Mouse (Mus musculus): Measurements from ENCODE around the gene Mrpl52. TPM values are rescaled to one million over a fixed set of nuclear protein-coding genes. Genes with fewer than 3 reads are reported as not detected.

Gene Mrpl52
- 312 and 887 TPM in 2 replicates for polyA plus RNA-seq (2012; rRNA removed)

GRCm38 (mm10) chr14:54426689-54427398 is at the start of gene Mrpl52:
Mrpl52 (plus strand) TSS chr14:54426909.

GRCm38 (mm10) chr14:54417623-54418081 is 9.1 kb upstream of the Mrpl52 start, which contains the start of gene Slc7a7:
Slc7a7 (minus strand) TSS chr14:54417780.

GRCm38 (mm10) chr14:54431334-54432077 is 4.8 kb downstream of the Mrpl52 start, which contains the start of gene Mmp14:
Mmp14 (plus strand) TSS chr14:54431612.

GRCm38 (mm10) chr14:54463959-54464292 is 37.2 kb downstream of the Mrpl52 start, which contains the start of gene Lrp10:
Lrp10 (plus strand) TSS chr14:54464137.

GRCm38 (mm10) chr14:54475941-54476844 is 49.5 kb downstream of the Mrpl52 start, which contains the start of gene Rem2:
Rem2 (plus strand) TSS chr14:54476100.

Other genes starting within 250 kb of the Mrpl52 start
- gene Dad1, start 172.8 kb upstream of the Mrpl52 start, polyA plus RNA-seq (2012; rRNA removed), result 639 and 968 TPM in 2 replicates
- 131 and 187 TPM in 2 replicates for gene Abhd4, start 172.7 kb upstream of the Mrpl52 start, polyA plus RNA-seq (2012; rRNA removed)
- not detected in 2 replicates for gene Olfr49, start 142.0 kb upstream of the Mrpl52 start, polyA plus RNA-seq (2012; rRNA removed)
- 241 and 250 TPM in 2 replicates for gene Oxa1l, start 66.1 kb upstream of the Mrpl52 start, polyA plus RNA-seq (2012; rRNA removed)
- 29.5 and 33.5 TPM in 2 replicates for gene Slc7a7, start 9.1 kb upstream of the Mrpl52 start, polyA plus RNA-seq (2012; rRNA removed)
- gene Mmp14, start 4.7 kb downstream of the Mrpl52 start, polyA plus RNA-seq (2012; rRNA removed), result 466 and 518 TPM in 2 replicates
- 183 and 195 TPM in 2 replicates for gene Lrp10, start 37.2 kb downstream of the Mrpl52 start, polyA plus RNA-seq (2012; rRNA removed)
- 5.3 and 7.4 TPM in 2 replicates for gene Rem2, start 49.2 kb downstream of the Mrpl52 start, polyA plus RNA-seq (2012; rRNA removed)
- 26.2 and 38.4 TPM in 2 replicates for gene Prmt5, start 90.6 kb downstream of the Mrpl52 start, polyA plus RNA-seq (2012; rRNA removed)
- gene Haus4, start 127.7 kb downstream of the Mrpl52 start, polyA plus RNA-seq (2012; rRNA removed), result 18.1 and 26.5 TPM in 2 replicates
- 36.7 and 50.0 TPM in 2 replicates for gene Ajuba, start 150.6 kb downstream of the Mrpl52 start, polyA plus RNA-seq (2012; rRNA removed)
- gene 4931414P19Rik, start 179.1 kb downstream of the Mrpl52 start, polyA plus RNA-seq (2012; rRNA removed), result 6.8 and 9.0 TPM in 2 replicates
- 210 and 317 TPM in 2 replicates for gene Psmb5, start 191.1 kb downstream of the Mrpl52 start, polyA plus RNA-seq (2012; rRNA removed)
- gene Psmb11, start 194.5 kb downstream of the Mrpl52 start, polyA plus RNA-seq (2012; rRNA removed), result 0.20 and 0.33 TPM in 2 replicates
- not detected in 2 replicates for gene Gm17606, start 214.0 kb downstream of the Mrpl52 start, polyA plus RNA-seq (2012; rRNA removed)
- 16.8 and 16.9 TPM in 2 replicates for gene Cdh24, start 214.5 kb downstream of the Mrpl52 start, polyA plus RNA-seq (2012; rRNA removed)

Measured in ovary, adult 2 months (tissue).